Mouse (Mus musculus) left cerebral cortex, adult 6 months (tissue): Measurements from ENCODE around the gene Gm6657. TPM values are rescaled to one million over a fixed set of nuclear protein-coding genes. Genes with fewer than 3 reads are reported as not detected.

Experiments used
- long read RNA-seq, 2 experiments: library from polyadenylated mRNA; unstranded; transcript quantifications; one replicate each; pipeline ENCODE4 v2.0.0; 2019 to 2020
- polyA plus RNA-seq: library from polyadenylated mRNA; unstranded; fragments of <200 nt; fragmentation: Nextera tagmentation; gene quantifications from 2 replicates; pipeline ENCODE4 v1.2.3, GENCODE M21; 2021

Gene Gm6657
- polyA plus RNA-seq, result not detected in 2 replicates
- long read RNA-seq, experiment 1, result 0 reads
- long read RNA-seq, experiment 2, result 0 reads

GRCm38 (mm10) chr12:78193942-78194341 is at the start of gene Gm6657:
Gene Gm6657 (plus strand): TSS chr12:78194242.

GRCm38 (mm10) chr12:78225707-78226518 is 31.9 kb downstream of the Gm6657 start, which contains the start of gene Gphn:
Gene Gphn (plus strand): TSS chr12:78226379.

Other genes starting within 250 kb of the Gm6657 start
- gene Gphn, start 32.1 kb downstream of the Gm6657 start, polyA plus RNA-seq, result 34.0 and 37.5 TPM in 2 replicates